Mouse (Mus musculus) heart, embryonic 10.5 days (tissue): Measurements from ENCODE around the gene Mbd3l2. TPM values are rescaled to one million over a fixed set of nuclear protein-coding genes. Genes with fewer than 3 reads are reported as not detected.
"Not testable (repeated sequence)": the region's sequence is repeated elsewhere in the genome, so short reads cannot be mapped to it uniquely, and the experiment has no call there.

Experiments used
- DNase-seq: peaks from one replicate; pipeline ENCODE4 v3.0.0-alpha.2; 2017; ENCODE audit warnings: low spot score
- H3K27ac ChIP-seq: fragments of 300-500 bp; sonication (generic); 2 replicates; pipeline ENCODE4 v1.5.1; 2016; ENCODE audit warnings: mild to moderate bottlenecking
- H3K27me3 ChIP-seq: fragments of 300-500 bp; sonication (generic); 2 replicates; pipeline ENCODE4 v1.6.1; 2016; ENCODE audit warnings: mild to moderate bottlenecking; ENCODE audit not compliant: poor library complexity, insufficient read depth, severe bottlenecking
- H3K36me3 ChIP-seq: fragments of 300-500 bp; sonication (generic); 2 replicates; pipeline ENCODE4 v1.6.1; 2016; ENCODE audit warnings: mild to moderate bottlenecking, moderate library complexity
- H3K4me1 ChIP-seq: fragments of 300-500 bp; sonication (generic); 2 replicates; pipeline ENCODE4 v1.6.1; 2016; ENCODE audit warnings: mild to moderate bottlenecking
- H3K4me3 ChIP-seq: fragments of 300-500 bp; sonication (generic); 2 replicates; pipeline ENCODE4 v1.5.1; 2016; ENCODE audit warnings: mild to moderate bottlenecking, moderate library complexity
- H3K9me3 ChIP-seq: fragments of 300-500 bp; sonication (generic); 2 replicates; pipeline ENCODE4 v1.6.1; 2016; ENCODE audit warnings: mild to moderate bottlenecking, moderate library complexity
- WGBS: fragments of 180-500 bp; shearing (Covaris S2); methylation state at CpG from one replicate; pipeline ENCODE4 v1.1.7; 2016; 5-methylcytosine and 5-hydroxymethylcytosine counted together
- polyA plus RNA-seq: library from polyadenylated mRNA; unstranded; fragments of >200 nt; fragmentation: Nextera tagmentation; extraction: Ambion mirVana; gene quantifications from 2 replicates; pipeline ENCODE4 v1.2.1, GENCODE M21; 2016

Mbd3l2 gene
- not detected in 2 replicates for polyA plus RNA-seq

DNA sequence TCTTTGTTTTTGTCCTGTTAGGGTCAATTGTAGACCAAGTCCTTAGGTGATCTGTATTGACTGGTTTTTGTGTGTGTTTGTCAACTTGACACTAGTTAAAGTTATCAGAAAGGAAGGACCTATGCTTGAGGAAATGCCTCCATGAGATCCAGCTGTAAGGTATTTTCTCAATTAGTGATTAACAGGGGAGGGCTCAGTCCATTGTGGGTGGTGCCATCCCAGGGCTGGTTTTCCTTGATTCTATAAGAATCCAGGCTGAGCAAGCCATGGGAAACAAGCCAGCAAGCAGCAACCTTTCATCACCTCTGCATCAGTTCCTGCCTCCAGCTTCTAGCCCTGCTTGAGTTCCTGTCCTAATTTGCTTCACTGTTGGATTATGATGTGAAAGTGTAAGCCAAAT lies at the start of gene Mbd3l2:
Mbd3l2 (plus strand) TSS at position 301 of the 400 bp plus-strand sequence.
- no peak for DNase-seq
- no peak within 1 kb of the TSS for H3K4me3 ChIP-seq
- H3K4me1 ChIP-seq, result no peaks in the 10 kb centered on the region
- H3K36me3 ChIP-seq, result no peaks in the 10 kb centered on the region
- no peaks in the 10 kb centered on the region for H3K9me3 ChIP-seq
- H3K27ac ChIP-seq, result no peak within 1 kb of the TSS
- H3K27me3 ChIP-seq, result no peaks in the 10 kb centered on the region

DNA sequence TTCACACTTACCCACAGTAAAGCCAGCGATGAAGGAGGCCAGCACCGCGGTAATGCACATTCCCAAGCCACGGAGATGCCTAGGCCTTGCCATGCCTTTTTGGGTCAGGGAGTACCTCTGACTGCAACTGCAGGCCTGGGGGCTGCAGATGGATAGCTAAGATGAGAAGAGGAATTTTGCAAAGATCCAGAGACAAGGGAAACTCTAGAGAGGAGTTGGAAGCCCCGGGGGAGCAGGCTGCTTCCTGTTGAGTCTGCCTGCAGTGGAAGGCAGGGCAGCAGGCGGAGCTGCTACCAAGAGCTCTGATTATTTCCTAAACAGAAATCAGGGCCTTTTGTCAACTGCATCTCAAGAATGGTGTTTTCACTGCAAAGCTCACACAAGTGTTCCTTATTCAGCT lies 44.7 kb upstream of the Mbd3l2 start:
- Histone ChIP-seq H3K36me3 (no peaks in the 10 kb centered on the region), H3K27me3 (no peaks in the 10 kb centered on the region), H3K4me1 (no peaks in the 10 kb centered on the region), H3K27ac (0 out of 2 replicates have a peak overlapping the region, but pooled peaks have one; percentile 2), H3K4me3 (peak overlapping the region; percentile 29; the same call in 1 of the 2 replicates), H3K9me3 (no peaks in the 10 kb centered on the region)
- WGBS, result 11% methylated on average over 6 of the region's 6 CpGs
- DNase-seq, result no peak

- Histone ChIP-seq H3K27me3 (no peaks in the 10 kb centered on the region), H3K4me1 (no peaks in the 10 kb centered on the region), H3K36me3 (no peaks in the 10 kb centered on the region), H3K9me3 (no peaks in the 10 kb centered on the region), H3K4me3 (no peak overlapping the region), H3K27ac (no peak overlapping the region)
- WGBS, result 84% methylated on average over 1 of the region's 1 CpGs
- no peak for DNase-seq
Observed at GRCm38 (mm10) chr9:18399629-18400028, 30.8 kb upstream of the Mbd3l2 start.

- 77% methylated on average over 2 of the region's 2 CpGs for WGBS
- not testable (repeated sequence) for H3K4me1 ChIP-seq, H3K9me3 ChIP-seq
Observed at GRCm38 (mm10) chr9:18402895-18403294, 27.6 kb upstream of the Mbd3l2 start, which contains the start of gene Naalad2. TSS of gene Naalad2 (minus strand) at chr9:18402995.

GRCm38 (mm10) chr9:18404118-18404517 lies 26.3 kb upstream of the Mbd3l2 start, which contains the start of gene Ubtfl1:
TSS of gene Ubtfl1 (plus strand) at chr9:18404418.
- no peak within 1 kb of the TSS for H3K4me3 ChIP-seq
- H3K27ac ChIP-seq, result no peak within 1 kb of the TSS
- no peak for DNase-seq
- H3K36me3 ChIP-seq, result no peaks in the 10 kb centered on the region
- WGBS, result 69% methylated on average over 1 of the region's 1 CpGs
- no peaks in the 10 kb centered on the region for H3K27me3 ChIP-seq
- H3K4me1 ChIP-seq, result no peaks in the 10 kb centered on the region
- no peaks in the 10 kb centered on the region for H3K9me3 ChIP-seq

More at GRCm38 (mm10) chr9:18402895-18403294, 27.6 kb upstream of the Mbd3l2 start, which contains the start of gene Naalad2:
- H3K27ac ChIP-seq, H3K36me3 ChIP-seq, H3K4me3 ChIP-seq, DNase-seq, H3K27me3 ChIP-seq: not testable (repeated sequence)

GRCm38 (mm10) chr9:18412371-18412770 lies 18.1 kb upstream of the Mbd3l2 start:
- not testable (repeated sequence) for H3K27me3 ChIP-seq, H3K27ac ChIP-seq, H3K4me1 ChIP-seq, H3K9me3 ChIP-seq, H3K36me3 ChIP-seq, H3K4me3 ChIP-seq, DNase-seq
- WGBS, result 74% methylated on average over 4 of the region's 4 CpGs

GRCm38 (mm10) chr9:18431687-18432086 lies 1.2 kb downstream of the Mbd3l2 start:
- Histone ChIP-seq H3K36me3 (no peaks in the 10 kb centered on the region), H3K27ac (no peak overlapping the region), H3K4me3 (no peak overlapping the region), H3K4me1 (no peaks in the 10 kb centered on the region), H3K27me3 (no peaks in the 10 kb centered on the region), H3K9me3 (no peaks in the 10 kb centered on the region)
- no peak for DNase-seq
- WGBS, result 72% methylated on average over 10 of the region's 10 CpGs

DNA sequence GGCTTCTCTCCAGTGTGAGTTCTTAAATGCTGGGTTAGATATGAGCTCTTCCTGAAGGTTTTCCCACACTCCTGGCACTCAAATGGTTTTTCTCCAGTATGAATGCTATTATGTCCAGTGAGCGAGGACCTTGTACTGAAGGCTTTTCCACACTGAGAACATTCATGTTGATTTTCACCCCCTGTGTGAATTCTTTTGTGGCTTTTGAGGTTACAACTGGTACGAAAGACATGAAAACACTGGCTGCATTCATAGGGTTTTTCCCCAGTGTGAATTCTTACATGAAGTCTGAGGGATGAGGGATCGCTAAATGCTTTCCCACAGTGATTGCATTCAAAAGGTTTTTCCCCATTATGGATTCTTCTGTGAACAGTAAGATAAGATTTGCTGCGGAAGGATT lies 26.1 kb downstream of the Mbd3l2 start:
- no peaks in the 10 kb centered on the region for H3K27me3 ChIP-seq
- no peaks in the 10 kb centered on the region for H3K4me1 ChIP-seq
- peaks cover 39% of the 10 kb centered on the region for H3K36me3 ChIP-seq
- 0 out of 2 replicates have a peak, but pooled peaks cover 3% of the 10 kb centered on the region for H3K9me3 ChIP-seq
- H3K27ac ChIP-seq, result no peak overlapping the region
- DNase-seq, result no peak
- 80% methylated on average over 4 of the region's 4 CpGs for WGBS
- H3K4me3 ChIP-seq, result no peak overlapping the region

- no peak for DNase-seq
- no peaks in the 10 kb centered on the region for H3K4me1 ChIP-seq
- no peaks in the 10 kb centered on the region for H3K27me3 ChIP-seq
- WGBS, result 76% methylated on average over 3 of the region's 3 CpGs
- no peak overlapping the region for H3K4me3 ChIP-seq
- no peak overlapping the region for H3K27ac ChIP-seq
- H3K36me3 ChIP-seq, result peaks cover 25% of the 10 kb centered on the region
- no peaks in the 10 kb centered on the region for H3K9me3 ChIP-seq
Observed at GRCm38 (mm10) chr9:18467350-18467749, 36.9 kb downstream of the Mbd3l2 start.

GRCm38 (mm10) chr9:18468005-18468404 lies 37.6 kb downstream of the Mbd3l2 start:
- Histone ChIP-seq H3K4me3 (no peak overlapping the region), H3K27ac (no peak overlapping the region), H3K27me3 (no peaks in the 10 kb centered on the region), H3K9me3 (no peaks in the 10 kb centered on the region), H3K4me1 (peaks cover 4% of the 10 kb centered on the region; the same call in 1 of the 2 replicates), H3K36me3 (peaks cover 21% of the 10 kb centered on the region)
- 85% methylated on average over 3 of the region's 3 CpGs for WGBS
- DNase-seq, result no peak

GRCm38 (mm10) chr9:18473324-18474128 lies 43.1 kb downstream of the Mbd3l2 start:
- peak; percentile 93 for DNase-seq
- 4% methylated on average over 39 of the region's 39 CpGs for WGBS
- H3K9me3 ChIP-seq, result no peaks in the 10 kb centered on the region
- peak overlapping the region; percentile 90 for H3K27ac ChIP-seq
- peak overlapping the region; percentile 68 for H3K4me3 ChIP-seq
- H3K36me3 ChIP-seq, result no peaks in the 10 kb centered on the region
- H3K27me3 ChIP-seq, result no peaks in the 10 kb centered on the region
- peaks cover 4% of the 10 kb centered on the region; the same call in 1 of the 2 replicates for H3K4me1 ChIP-seq

GRCm38 (mm10) chr9:18478168-18478567 lies 47.7 kb downstream of the Mbd3l2 start, which contains the start of the genes Zfp558 and Mbd3l1:
TSS of gene Zfp558 (minus strand) at chr9:18478268.
TSS of gene Mbd3l1 (plus strand) at chr9:18478359.
- 68% methylated on average over 3 of the region's 3 CpGs for WGBS
- H3K27ac ChIP-seq, result no peak within 1 kb of the TSS
- no peaks in the 10 kb centered on the region for H3K9me3 ChIP-seq
- H3K4me1 ChIP-seq, result no peaks in the 10 kb centered on the region
- no peak within 1 kb of the TSS for H3K4me3 ChIP-seq
- no peaks in the 10 kb centered on the region for H3K27me3 ChIP-seq
- no peaks in the 10 kb centered on the region for H3K36me3 ChIP-seq
- no peak for DNase-seq
